Mouse (Mus musculus) cerebellum, adult 2 months (tissue): ENCODE data around the gene Clic4. TPM values are rescaled to one million over a fixed set of nuclear protein-coding genes. Genes with fewer than 3 reads are reported as not detected.
A peak's percentile ranks its signal among the peaks of the same experiment; 100 is the strongest.

ENCODE experiments used
- DNase-seq, 2 experiments: peaks; one replicate each; pipeline ENCODE4 v3.0.0; 2021
- H3K27ac ChIP-seq: fragments of 200-500 bp; 2 replicates; pipeline ENCODE4 v1.5.1; 2012; ENCODE audit warnings: low read length, control low read depth, inconsistent platforms; ENCODE audit not compliant: insufficient read depth
- H3K27me3 ChIP-seq: fragments of 200-500 bp; 2 replicates; pipeline ENCODE4 v1.6.1; 2012; ENCODE audit warnings: inconsistent platforms, mild to moderate bottlenecking, low read length, moderate library complexity; ENCODE audit not compliant: control insufficient read depth, insufficient read depth
- H3K4me1 ChIP-seq: fragments of 200-500 bp; 2 replicates; pipeline ENCODE4 v1.6.1; 2011; ENCODE audit warnings: low read length; ENCODE audit not compliant: control insufficient read depth, insufficient read depth
- H3K4me3 ChIP-seq: fragments of 200-500 bp; replicated peaks from 2 replicates; pipeline ENCODE3; 2011; ENCODE audit warnings: mild to moderate bottlenecking, low read depth, low read length, control low read depth; ENCODE audit not compliant: insufficient read depth
- CTCF ChIP-seq: fragments of 200-500 bp; IDR thresholded peaks from 2 replicates; pipeline ENCODE4 v1.5.1; 2011; ENCODE audit warnings: low read depth, mild to moderate bottlenecking, control low read depth, low read length, moderate library complexity, borderline replicate concordance; ENCODE audit not compliant: insufficient read depth
- POLR2A ChIP-seq: fragments of 200-500 bp; IDR thresholded peaks from 2 replicates; pipeline ENCODE4 v1.6.1; 2011; ENCODE audit warnings: low read length, control low read depth, borderline replicate concordance; ENCODE audit not compliant: insufficient read depth
- WGBS: fragments of 180-500 bp; shearing (Covaris S2); methylation state at CpG from one replicate; pipeline ENCODE4 v1.1.7; 2018; 5-methylcytosine and 5-hydroxymethylcytosine counted together
- polyA plus RNA-seq: library from polyadenylated mRNA; depleted of rRNA; stranded (reverse); fragments of >200 nt; gene quantifications from 2 replicates; pipeline ENCODE4 v1.2.3, GENCODE M21; 2012

Clic4 gene
- polyA plus RNA-seq, 1 experiment = 98.4 TPM

DNA sequence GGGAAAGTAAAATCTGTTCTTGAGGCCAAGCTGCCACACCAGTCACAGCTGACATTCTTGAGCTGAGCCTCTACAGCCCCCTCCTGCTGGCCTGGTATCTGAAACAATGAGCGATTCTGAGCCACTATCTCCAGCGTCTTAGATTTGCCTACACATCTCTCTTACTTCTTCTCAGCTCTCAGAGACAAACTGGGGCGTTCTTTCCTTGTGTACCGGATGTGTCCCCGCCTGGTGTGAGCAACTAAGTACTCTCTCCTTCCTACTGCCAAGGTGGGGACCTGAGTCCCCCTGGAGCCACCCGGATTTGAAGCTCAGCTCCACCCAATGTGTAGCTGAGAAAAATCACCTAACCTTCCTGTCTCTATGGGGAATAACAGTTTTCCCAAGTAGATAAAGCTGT, 19.2 kb upstream of the Clic4 start:
- no peak for TF ChIP-seq POLR2A
- TF ChIP-seq CTCF = no peak
- Histone ChIP-seq H3K27me3 (no peaks in the 10 kb centered on the region), H3K4me1 (no peaks in the 10 kb centered on the region), H3K27ac (no peak overlapping the region), H3K4me3 (no peak overlapping the region)
- 59% methylated on average over 6 of the region's 6 CpGs for WGBS
- DNase-seq = no peak

DNA sequence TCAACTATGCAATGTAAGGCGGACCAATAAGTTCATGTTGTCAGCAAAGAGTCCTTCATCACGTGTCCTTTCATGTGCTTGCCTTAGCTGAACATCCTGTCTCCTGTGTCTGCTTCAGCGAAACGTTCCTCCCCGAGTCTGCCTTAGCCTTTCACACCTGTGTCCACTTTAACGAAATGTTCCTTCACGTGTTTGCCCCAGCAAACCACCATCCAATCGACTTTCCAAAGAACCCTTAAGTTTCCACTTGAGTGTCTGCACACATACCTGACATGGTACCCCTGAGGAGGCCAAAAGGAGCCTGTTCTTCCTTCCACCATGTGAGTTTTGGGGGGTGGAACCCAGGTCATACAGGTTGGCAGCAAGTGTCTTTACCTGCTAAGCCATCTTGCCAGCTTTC, 18.6 kb upstream of the Clic4 start:
- Histone ChIP-seq H3K4me1 (no peaks in the 10 kb centered on the region), H3K27ac (no peak overlapping the region), H3K4me3 (no peak overlapping the region), H3K27me3 (no peaks in the 10 kb centered on the region)
- no peak for DNase-seq
- TF ChIP-seq POLR2A (no peak), CTCF (no peak)
- WGBS = 92% methylated on average over 8 of the region's 8 CpGs

DNA sequence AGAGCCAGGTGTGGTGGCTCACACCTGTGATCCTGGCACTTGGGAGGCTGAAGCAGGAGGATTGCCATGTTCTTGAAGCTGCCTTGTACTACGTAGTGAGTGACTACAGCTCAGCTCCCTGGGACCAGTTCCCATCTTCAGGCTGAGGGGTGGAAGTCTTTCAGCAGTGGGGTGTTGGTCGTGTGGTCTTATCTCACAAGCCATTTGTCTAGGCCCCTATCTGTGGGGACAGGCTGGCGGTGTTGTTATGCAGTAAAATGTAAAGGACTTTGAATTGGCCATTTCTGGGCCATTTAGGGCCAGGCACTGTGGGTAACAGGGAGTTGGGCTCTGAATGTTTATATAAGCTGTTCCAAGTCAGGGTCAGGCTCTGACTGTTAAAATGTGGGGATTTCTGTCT, 15.4 kb upstream of the Clic4 start:
- DNase-seq = no peak
- 87% methylated on average over 3 of the region's 3 CpGs for WGBS
- H3K4me1 ChIP-seq = no peaks in the 10 kb centered on the region
- H3K4me3 ChIP-seq = no peak overlapping the region
- no peak overlapping the region for H3K27ac ChIP-seq
- no peaks in the 10 kb centered on the region for H3K27me3 ChIP-seq
- TF ChIP-seq POLR2A (no peak), CTCF (no peak)

DNA sequence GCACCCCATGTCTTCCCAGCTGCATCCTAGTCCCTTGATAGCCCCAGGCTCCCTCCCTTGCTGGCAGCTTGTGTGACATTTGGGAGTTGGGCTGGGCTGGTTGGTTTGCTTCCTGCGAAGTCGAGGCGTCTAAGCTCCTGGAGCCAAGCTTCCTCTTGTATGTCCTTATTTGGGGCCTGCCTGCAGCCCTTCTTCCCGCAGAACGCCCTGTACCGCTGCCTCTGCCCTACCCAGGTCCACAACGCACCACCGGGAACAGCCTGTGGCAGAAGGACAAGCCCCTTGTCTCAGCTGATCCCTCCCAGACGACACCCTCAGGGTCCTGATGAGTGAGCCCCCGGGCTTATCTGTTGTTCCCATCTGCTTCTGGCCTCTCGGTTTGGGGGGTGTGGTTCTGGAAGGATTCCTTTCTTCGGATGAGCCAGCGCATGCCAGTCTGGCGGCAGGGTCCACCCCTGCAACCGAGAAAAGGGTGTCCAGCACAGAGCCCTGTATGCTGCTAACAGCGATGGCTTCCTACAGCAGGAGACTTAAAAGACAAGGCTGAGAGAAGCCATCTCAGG, 14.3 kb upstream of the Clic4 start:
- 12% methylated on average over 16 of the region's 16 CpGs for WGBS
- Histone ChIP-seq H3K27ac (peak overlapping the region; percentile 18; the same call in 1 of the 2 replicates), H3K4me1 (no peaks in the 10 kb centered on the region), H3K4me3 (no peak overlapping the region), H3K27me3 (no peaks in the 10 kb centered on the region)
- no peak for DNase-seq
- TF ChIP-seq CTCF = no peak

DNA sequence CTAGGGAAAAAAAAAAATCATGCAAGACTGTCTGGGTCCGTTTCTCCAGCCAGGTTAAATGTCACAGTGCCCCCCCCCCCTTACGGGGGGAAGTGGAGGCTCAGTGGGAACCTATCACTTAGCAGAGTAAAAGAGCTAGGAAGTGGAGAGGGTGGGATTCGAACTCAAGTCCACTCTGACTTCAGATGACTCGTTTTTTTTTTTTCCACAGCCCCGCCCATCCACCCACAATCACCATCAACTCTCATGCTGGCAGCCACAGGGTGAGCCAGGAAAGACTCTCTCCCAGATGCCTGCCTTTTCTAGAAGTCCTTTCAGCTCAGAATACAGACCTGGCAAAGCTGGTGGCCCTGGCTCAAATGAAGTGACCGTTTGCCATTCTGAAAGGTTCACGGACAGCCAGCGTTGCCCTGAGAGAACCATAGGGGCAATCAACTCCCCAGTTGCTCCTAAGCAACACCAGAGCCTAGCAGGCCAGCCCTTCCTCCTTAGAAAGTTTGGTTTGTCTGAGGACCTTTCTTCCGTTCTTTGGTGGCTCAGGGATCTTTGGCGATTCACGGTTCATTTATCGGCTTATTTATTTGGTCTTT, 13.5 kb upstream of the Clic4 start:
- WGBS = 59% methylated on average over 12 of the region's 12 CpGs
- H3K4me3 ChIP-seq = no peak overlapping the region
- H3K27ac ChIP-seq = 0 out of 2 replicates have a peak overlapping the region, but pooled peaks have one; percentile 18
- TF ChIP-seq POLR2A = no peak
- TF ChIP-seq CTCF = no peak
- peak in 1 of 2 experiments; percentile 23 for DNase-seq
- H3K4me1 ChIP-seq = no peaks in the 10 kb centered on the region
- H3K27me3 ChIP-seq = no peaks in the 10 kb centered on the region

DNA sequence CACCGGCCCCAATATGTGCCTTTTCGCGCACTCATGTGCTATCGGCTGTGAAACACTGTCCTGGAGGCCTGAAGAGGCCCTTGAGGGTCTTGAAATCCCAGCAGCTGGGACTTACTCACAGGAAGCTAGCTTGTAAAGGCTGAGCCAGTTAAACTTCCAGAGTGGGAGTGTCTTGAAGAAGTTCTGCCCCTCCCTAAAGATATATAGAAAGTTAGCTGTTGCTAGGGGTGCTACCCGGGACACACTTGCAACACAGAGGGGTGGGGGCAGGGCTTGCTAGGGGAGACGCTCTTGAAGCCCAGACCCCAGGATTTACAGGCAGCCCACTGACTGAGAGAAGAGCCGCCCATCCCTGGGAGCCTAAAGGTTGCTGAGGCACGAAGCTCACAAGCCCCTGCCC, 12.8 kb upstream of the Clic4 start:
- TF ChIP-seq CTCF = no peak
- no peak for TF ChIP-seq POLR2A
- no peak overlapping the region for H3K4me3 ChIP-seq
- H3K27ac ChIP-seq = no peak overlapping the region
- no peak for DNase-seq
- no peaks in the 10 kb centered on the region for H3K4me1 ChIP-seq
- 67% methylated on average over 8 of the region's 8 CpGs for WGBS
- no peaks in the 10 kb centered on the region for H3K27me3 ChIP-seq

DNA sequence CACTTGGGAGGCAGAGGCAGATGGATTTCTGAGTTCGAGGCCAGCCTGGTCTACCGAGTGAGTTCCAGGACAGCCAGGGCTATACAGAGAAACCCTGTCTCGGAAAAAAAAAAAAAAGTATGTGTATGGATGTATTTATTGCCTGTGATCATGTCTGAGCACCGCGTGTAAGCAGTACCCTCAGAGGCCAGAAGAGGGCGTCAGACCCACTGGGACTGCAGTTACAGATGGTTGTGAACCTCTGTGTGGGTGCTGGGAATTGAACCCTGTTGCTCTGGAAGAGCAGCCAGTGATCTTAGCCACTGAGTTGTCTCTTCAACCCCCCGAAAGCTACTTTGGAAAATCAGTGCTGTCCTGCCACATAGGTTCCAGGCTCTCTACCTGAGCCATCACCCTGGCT, 11.3 kb upstream of the Clic4 start:
- Histone ChIP-seq H3K27ac (no peak overlapping the region), H3K4me3 (no peak overlapping the region), H3K27me3 (no peaks in the 10 kb centered on the region), H3K4me1 (no peaks in the 10 kb centered on the region)
- TF ChIP-seq CTCF = no peak
- no peak for TF ChIP-seq POLR2A
- WGBS = 91% methylated on average over 7 of the region's 7 CpGs
- DNase-seq = no peak

DNA sequence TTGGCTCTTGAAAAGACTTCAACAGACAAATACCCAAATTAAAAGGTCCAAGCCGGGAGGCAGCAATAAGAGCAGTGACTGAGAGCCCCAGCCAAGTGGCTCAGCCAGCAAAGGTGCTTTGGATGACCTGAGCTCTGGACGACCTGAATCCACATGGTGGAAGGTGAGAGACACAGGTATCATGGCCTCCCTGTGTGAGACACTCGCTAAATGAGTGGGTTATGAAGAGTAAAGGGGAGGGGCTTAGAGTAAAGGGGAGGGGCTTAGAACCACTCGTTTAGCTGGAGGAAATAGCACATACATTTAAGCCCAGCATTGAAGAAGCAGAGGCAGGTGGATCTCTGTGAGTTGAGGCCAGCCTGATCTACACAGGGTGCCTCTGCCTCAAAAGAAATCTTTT, 10.8 kb upstream of the Clic4 start:
- Histone ChIP-seq H3K4me1 (no peaks in the 10 kb centered on the region), H3K27me3 (no peaks in the 10 kb centered on the region), H3K4me3 (no peak overlapping the region), H3K27ac (no peak overlapping the region)
- 39% methylated on average over 4 of the region's 4 CpGs for WGBS
- no peak for TF ChIP-seq POLR2A
- no peak for DNase-seq
